Mouse (Mus musculus): ENCODE measurements around the gene Gdf5. TPM values are rescaled to one million over a fixed set of nuclear protein-coding genes. Genes with fewer than 3 reads are reported as not detected.
A peak's percentile ranks its signal among the peaks of the same experiment; 100 is the strongest.

Gene Gdf5
- polyA plus RNA-seq, 1 experiment from 2014 or later, result not detected

- Histone ChIP-seq H3K9ac (no peak overlapping the region), H3K27ac (peak overlapping the region; percentile 23; the same call in 1 of the 2 replicates), H3K4me3 (replicated peaks) (no peak overlapping the region), H3K27me3 (no peaks in the 10 kb centered on the region), H3K36me3 (peaks cover 35% of the 10 kb centered on the region), H3K4me2 (peak overlapping the region; percentile 14; the same call in 1 of the 2 replicates), H3K9me3 (replicated peaks) (no peaks in the 10 kb centered on the region), H3K4me1 (replicated peaks) (peaks cover 7% of the 10 kb centered on the region; the same call in 1 of the 2 replicates)
- DNase-seq, result no peak
- peak; percentile 57; the same call in 1 of the 2 replicates for ATAC-seq (ENCODE audit: low read depth)
- 77% methylated on average over 13 of the region's 13 CpGs for WGBS (ENCODE audit: insufficient replicate concordance)
These were observed 50.7 kb downstream of the Gdf5 start for GRCm38 (mm10) chr2:155894307-155895045.

Other genes starting within 250 kb of the Gdf5 start
- gene Edem2, start 215.9 kb downstream of the Gdf5 start, polyA plus RNA-seq (2015; fragmentation: Nextera tagmentation; extraction: Ambion mirVana), result 21.2 and 22.2 TPM in 2 replicates
- gene Gm17581, start 209.5 kb downstream of the Gdf5 start, polyA plus RNA-seq (2015; fragmentation: Nextera tagmentation; extraction: Ambion mirVana), result not detected in 2 replicates
- gene Procr, start 194.2 kb downstream of the Gdf5 start, polyA plus RNA-seq (2015; fragmentation: Nextera tagmentation; extraction: Ambion mirVana), result 1.0 and 1.3 TPM in 2 replicates
- gene Mmp24, start 170.0 kb downstream of the Gdf5 start, polyA plus RNA-seq (2015; fragmentation: Nextera tagmentation; extraction: Ambion mirVana), result not detected in 2 replicates
- 5.5 and 5.7 TPM in 2 replicates for gene BC029722, start 125.9 kb downstream of the Gdf5 start, polyA plus RNA-seq (2015; fragmentation: Nextera tagmentation; extraction: Ambion mirVana)
- 179 and 182 TPM in 2 replicates for gene Eif6, start 118.4 kb downstream of the Gdf5 start, polyA plus RNA-seq (2015; fragmentation: Nextera tagmentation; extraction: Ambion mirVana)
- gene Fam83c, start 110.5 kb downstream of the Gdf5 start, polyA plus RNA-seq (2015; fragmentation: Nextera tagmentation; extraction: Ambion mirVana), result 0.10 and 0.12 TPM in 2 replicates
- gene Uqcc1, start 15.1 kb downstream of the Gdf5 start, polyA plus RNA-seq (2015; fragmentation: Nextera tagmentation; extraction: Ambion mirVana), result 49.5 and 52.3 TPM in 2 replicates
- gene Gm15557, start 4.6 kb downstream of the Gdf5 start, polyA plus RNA-seq (2015; fragmentation: Nextera tagmentation; extraction: Ambion mirVana), result not detected in 2 replicates
- gene Cep250, start 11.1 kb upstream of the Gdf5 start, polyA plus RNA-seq (2015; fragmentation: Nextera tagmentation; extraction: Ambion mirVana), result 10.7 and 13.6 TPM in 2 replicates
- gene 6430550D23Rik, start 62.6 kb upstream of the Gdf5 start, polyA plus RNA-seq (2015; fragmentation: Nextera tagmentation; extraction: Ambion mirVana), result 1.3 and 1.9 TPM in 2 replicates
- 90.8 and 96.9 TPM in 2 replicates for gene Ergic3, start 62.7 kb upstream of the Gdf5 start, polyA plus RNA-seq (2015; fragmentation: Nextera tagmentation; extraction: Ambion mirVana)
- 0.06 TPM in 1 of 2 replicates, not detected in the other for gene Fer1l4, start 107.6 kb upstream of the Gdf5 start, polyA plus RNA-seq (2015; fragmentation: Nextera tagmentation; extraction: Ambion mirVana)
- 1.6 and 2.4 TPM in 2 replicates for gene Spag4, start 119.8 kb upstream of the Gdf5 start, polyA plus RNA-seq (2015; fragmentation: Nextera tagmentation; extraction: Ambion mirVana)
- gene Cpne1, start 166.6 kb upstream of the Gdf5 start, polyA plus RNA-seq (2015; fragmentation: Nextera tagmentation; extraction: Ambion mirVana), result 26.9 and 31.8 TPM in 2 replicates
- gene Rbm12, start 166.6 kb upstream of the Gdf5 start, polyA plus RNA-seq (2015; fragmentation: Nextera tagmentation; extraction: Ambion mirVana), result 10.0 and 14.5 TPM in 2 replicates
- 7.4 and 8.8 TPM in 2 replicates for gene Gm28036, start 181.7 kb upstream of the Gdf5 start, polyA plus RNA-seq (2015; fragmentation: Nextera tagmentation; extraction: Ambion mirVana)
- gene Romo1, start 198.7 kb upstream of the Gdf5 start, polyA plus RNA-seq (2015; fragmentation: Nextera tagmentation; extraction: Ambion mirVana), result 254 and 270 TPM in 2 replicates
- 65.0 and 70.9 TPM in 2 replicates for gene Nfs1, start 198.8 kb upstream of the Gdf5 start, polyA plus RNA-seq (2015; fragmentation: Nextera tagmentation; extraction: Ambion mirVana)
- gene Rbm39, start 234.9 kb upstream of the Gdf5 start, polyA plus RNA-seq (2015; fragmentation: Nextera tagmentation; extraction: Ambion mirVana), result 276 and 316 TPM in 2 replicates

All from liver, embryonic 13.5 days (tissue).